Mouse (Mus musculus): Measurements from ENCODE around the gene 1700017B05Rik.

- TF ChIP-seq POLR2A (IDR thresholded peaks at IDR 0.05; ENCODE audit: insufficient read depth, low read length) = no peak
- TF ChIP-seq CTCF (IDR thresholded peaks at IDR 0.05; ENCODE audit: low read depth, low read length) = no peak
Measured at GRCm38 (mm10) chr9:57262795-57263684, 628 bp upstream of the 1700017B05Rik start.
